Mouse (Mus musculus): Measurements from ENCODE around the gene Polg2. TPM values are rescaled to one million over a fixed set of nuclear protein-coding genes. Genes with fewer than 3 reads are reported as not detected.

Gene Polg2
- polyA plus RNA-seq, 1 experiment from 2014 or later = 9.1 TPM

Small RNA genes within 50 kb of the gene (microRNA-seq; reads per million reads assigned to microRNA genes)
- gene Gm25994 = not detected
- gene Mir3064 = 15.1 reads per million, percentile 26 among the genes with 10 or more reads in this experiment

Other genes starting within 250 kb of the Polg2 start
- gene Tex2, start 166.1 kb downstream of the Polg2 start, polyA plus RNA-seq (2015; fragmentation: Nextera tagmentation; extraction: Ambion mirVana) = 21.3 and 21.7 TPM in 2 replicates
- gene Pecam1, start 28.9 kb downstream of the Polg2 start, polyA plus RNA-seq (2015; fragmentation: Nextera tagmentation; extraction: Ambion mirVana) = 17.4 and 17.6 TPM in 2 replicates
- gene Milr1, start 28.3 kb downstream of the Polg2 start, polyA plus RNA-seq (2015; fragmentation: Nextera tagmentation; extraction: Ambion mirVana) = 0.78 and 1.3 TPM in 2 replicates
- 431 and 450 TPM in 2 replicates for gene Ddx5, start 9.6 kb upstream of the Polg2 start, polyA plus RNA-seq (2015; fragmentation: Nextera tagmentation; extraction: Ambion mirVana)
- gene Cep95, start 9.7 kb upstream of the Polg2 start, polyA plus RNA-seq (2015; fragmentation: Nextera tagmentation; extraction: Ambion mirVana) = 15.7 and 18.2 TPM in 2 replicates
- gene Smurf2, start 141.2 kb upstream of the Polg2 start, polyA plus RNA-seq (2015; fragmentation: Nextera tagmentation; extraction: Ambion mirVana) = 14.8 and 15.7 TPM in 2 replicates
- gene Kpna2, start 220.0 kb upstream of the Polg2 start, polyA plus RNA-seq (2015; fragmentation: Nextera tagmentation; extraction: Ambion mirVana) = 189 TPM in 2 replicates
- 5.4 and 5.6 TPM in 2 replicates for gene 1810010H24Rik, start 246.1 kb upstream of the Polg2 start, polyA plus RNA-seq (2015; fragmentation: Nextera tagmentation; extraction: Ambion mirVana)